Mouse (Mus musculus) intestine, embryonic 14.5 days (tissue): ENCODE data around the gene Eml4. TPM values are rescaled to one million over a fixed set of nuclear protein-coding genes. Genes with fewer than 3 reads are reported as not detected.

ENCODE experiments used
- ATAC-seq: fragments of 200-750 bp; cut with Nextera tagmentation; replicated peaks from 2 replicates; pipeline ENCODE4 v1.8.0; 2017; ENCODE audit warnings: low read depth, moderate number of reproducible peaks, moderate TSS enrichment, moderate library complexity; ENCODE audit not compliant: low FRiP score, low TSS enrichment
- DNase-seq: peaks from one replicate; pipeline ENCODE4 v3.0.0-alpha.2; 2018; ENCODE audit warnings: low spot score
- H3K27ac ChIP-seq: fragments of 300-500 bp; sonication (generic); 2 replicates; pipeline ENCODE4 v1.5.1; 2014; ENCODE audit warnings: low read depth, mild to moderate bottlenecking, control low read depth
- H3K27me3 ChIP-seq: fragments of 300-500 bp; sonication (generic); replicated peaks from 2 replicates; pipeline ENCODE4 v1.6.1; 2014; ENCODE audit warnings: low read length, control low read depth; ENCODE audit not compliant: control insufficient read depth, insufficient read depth
- H3K36me3 ChIP-seq: fragments of 300-500 bp; sonication (generic); 2 replicates; pipeline ENCODE4 v1.6.1; 2014; ENCODE audit warnings: low read length, control low read depth; ENCODE audit not compliant: control insufficient read depth, insufficient read depth
- H3K4me1 ChIP-seq: fragments of 300-500 bp; sonication (generic); replicated peaks from 2 replicates; pipeline ENCODE4 v1.6.1; 2014; ENCODE audit warnings: low read length, control low read depth, mixed read lengths; ENCODE audit not compliant: control insufficient read depth, insufficient read depth
- H3K4me2 ChIP-seq: fragments of 300-500 bp; sonication (generic); 2 replicates; pipeline ENCODE4 v1.6.1; 2014; ENCODE audit warnings: low read length
- H3K4me3 ChIP-seq: fragments of 300-500 bp; sonication (generic); 2 replicates; pipeline ENCODE4 v1.5.1; 2014; ENCODE audit warnings: low read depth, low read length, control low read depth, mixed read lengths
- H3K9ac ChIP-seq: fragments of 300-500 bp; sonication (generic); 2 replicates; pipeline ENCODE4 v1.6.1; 2014; ENCODE audit warnings: mild to moderate bottlenecking, low read length
- H3K9me3 ChIP-seq: fragments of 300-500 bp; sonication (generic); 2 replicates; pipeline ENCODE4 v1.6.1; 2016; ENCODE audit warnings: low read length, control low read depth; ENCODE audit not compliant: control insufficient read depth
- WGBS: fragments of 180-500 bp; shearing (Covaris S2); extraction: QIAGEN DNeasy Blood & Tissue Kit; methylation state at CpG from one replicate; pipeline ENCODE4 v1.1.7; 2014; 5-methylcytosine and 5-hydroxymethylcytosine counted together
- polyA plus RNA-seq: library from polyadenylated mRNA; unstranded; fragments of >200 nt; fragmentation: Nextera tagmentation; extraction: Ambion mirVana; gene quantifications from 2 replicates; pipeline ENCODE4 v1.2.1, GENCODE M21; 2014

Eml4 gene
- 52.5 and 52.9 TPM in 2 replicates for polyA plus RNA-seq

- Histone ChIP-seq H3K9me3 (no peaks in the 10 kb centered on the region), H3K27me3 (no peaks in the 10 kb centered on the region), H3K4me3 (peak within 1 kb of the TSS; percentile 87), H3K4me1 (peaks cover 23% of the 10 kb centered on the region), H3K9ac (peak within 1 kb of the TSS; percentile 90), H3K27ac (peak within 1 kb of the TSS; percentile 92), H3K36me3 (no peaks in the 10 kb centered on the region), H3K4me2 (peak within 1 kb of the TSS; percentile 74)
- WGBS = 2% methylated on average over 56 of the region's 62 CpGs
- ATAC-seq (peak; percentile 95), DNase-seq (peak; percentile 95)
Observed at GRCm38 (mm10) chr17:83350379-83351091, at the start of gene Eml4. Gene Eml4 (plus strand): TSS chr17:83350931.

DNA sequence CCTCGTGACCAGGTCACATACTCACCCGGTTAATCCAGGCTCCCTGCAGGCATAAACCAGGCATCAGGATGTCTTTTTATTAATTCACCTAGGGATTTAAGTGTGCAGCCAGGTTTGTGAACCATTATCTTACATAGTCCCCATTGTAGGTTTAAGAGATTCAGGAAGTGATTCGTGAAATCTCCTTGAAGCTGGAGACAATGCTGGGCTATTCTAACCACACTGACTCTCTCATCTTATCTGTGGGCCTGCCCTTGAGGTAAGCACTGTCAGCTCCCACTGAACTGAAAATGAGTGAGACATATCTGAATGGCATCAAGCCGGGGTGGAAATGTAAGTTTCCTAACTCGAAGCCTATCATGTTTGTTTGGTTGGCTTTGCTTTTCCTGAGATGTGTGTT is 49.3 kb upstream of the Eml4 start:
- Histone ChIP-seq H3K36me3 (no peaks in the 10 kb centered on the region), H3K4me1 (no peaks in the 10 kb centered on the region), H3K4me2 (no peak overlapping the region), H3K4me3 (no peak overlapping the region), H3K27ac (no peak overlapping the region), H3K9ac (no peak overlapping the region), H3K27me3 (no peaks in the 10 kb centered on the region), H3K9me3 (no peaks in the 10 kb centered on the region)
- ATAC-seq (no peak), DNase-seq (no peak)
- WGBS = 82% methylated on average over 5 of the region's 5 CpGs

GRCm38 (mm10) chr17:83304089-83304822 is 46.5 kb upstream of the Eml4 start:
- Histone ChIP-seq H3K4me1 (peaks cover 9% of the 10 kb centered on the region; the same call in 1 of the 2 replicates), H3K9ac (no peak overlapping the region), H3K36me3 (no peaks in the 10 kb centered on the region), H3K4me3 (no peak overlapping the region), H3K4me2 (no peak overlapping the region), H3K27ac (no peak overlapping the region), H3K27me3 (no peaks in the 10 kb centered on the region), H3K9me3 (no peaks in the 10 kb centered on the region)
- WGBS = 82% methylated on average over 7 of the region's 7 CpGs
- ATAC-seq (no peak), DNase-seq (no peak)

- H3K4me1 ChIP-seq = peaks cover 14% of the 10 kb centered on the region
- H3K4me3 ChIP-seq = no peak overlapping the region
- 70% methylated on average over 12 of the region's 12 CpGs for WGBS
- DNase-seq (no peak), ATAC-seq (peak; percentile 29; the same call in 1 of the 2 replicates)
- H3K36me3 ChIP-seq = no peaks in the 10 kb centered on the region
- peak overlapping the region; percentile 59; the same call in 1 of the 2 replicates for H3K27ac ChIP-seq
- H3K4me2 ChIP-seq = no peak overlapping the region
- no peak overlapping the region for H3K9ac ChIP-seq
- H3K9me3 ChIP-seq = no peaks in the 10 kb centered on the region
- H3K27me3 ChIP-seq = no peaks in the 10 kb centered on the region
Observed at GRCm38 (mm10) chr17:83306964-83307640, 43.6 kb upstream of the Eml4 start.

DNA sequence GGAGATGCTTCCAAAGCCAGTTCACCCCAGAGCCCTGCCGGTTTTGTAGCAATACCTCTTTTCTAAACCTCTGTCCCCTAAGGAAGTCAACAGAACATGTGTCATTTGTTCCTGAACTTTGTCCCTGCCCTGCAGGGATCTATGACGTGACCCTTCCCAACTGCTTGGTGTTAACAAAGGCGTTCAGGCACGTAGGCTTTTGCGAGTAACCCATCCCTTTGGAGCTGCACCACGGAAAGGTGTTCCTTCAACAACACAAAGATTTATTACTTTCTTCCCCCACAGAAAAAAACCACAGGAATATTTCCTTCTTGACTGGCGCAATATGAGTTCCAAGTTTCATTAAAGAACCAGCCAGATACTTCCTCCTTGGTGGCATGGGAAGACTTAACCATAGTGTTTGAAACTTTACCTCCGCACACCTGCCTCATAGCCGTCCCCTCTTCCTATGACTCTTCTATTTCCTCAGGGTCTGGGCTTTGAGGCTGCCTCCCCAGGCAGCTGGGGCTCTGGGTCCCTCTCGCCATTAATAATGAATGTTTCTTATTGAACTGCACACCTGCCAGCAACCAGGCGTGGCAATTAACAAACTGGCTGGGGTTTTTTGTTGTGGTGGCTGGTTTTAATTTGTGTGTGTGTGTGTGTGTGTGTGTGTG is 43.0 kb upstream of the Eml4 start:
- H3K27me3 ChIP-seq = no peaks in the 10 kb centered on the region
- peak overlapping the region; percentile 59 for H3K27ac ChIP-seq
- H3K4me3 ChIP-seq = no peak overlapping the region
- H3K9me3 ChIP-seq = no peaks in the 10 kb centered on the region
- H3K4me1 ChIP-seq = peaks cover 21% of the 10 kb centered on the region
- H3K9ac ChIP-seq = no peak overlapping the region
- DNase-seq = no peak
- ATAC-seq = peak; percentile 61; the same call in 1 of the 2 replicates
- no peaks in the 10 kb centered on the region for H3K36me3 ChIP-seq
- WGBS = 74% methylated on average over 11 of the region's 11 CpGs
- no peak overlapping the region for H3K4me2 ChIP-seq

DNA sequence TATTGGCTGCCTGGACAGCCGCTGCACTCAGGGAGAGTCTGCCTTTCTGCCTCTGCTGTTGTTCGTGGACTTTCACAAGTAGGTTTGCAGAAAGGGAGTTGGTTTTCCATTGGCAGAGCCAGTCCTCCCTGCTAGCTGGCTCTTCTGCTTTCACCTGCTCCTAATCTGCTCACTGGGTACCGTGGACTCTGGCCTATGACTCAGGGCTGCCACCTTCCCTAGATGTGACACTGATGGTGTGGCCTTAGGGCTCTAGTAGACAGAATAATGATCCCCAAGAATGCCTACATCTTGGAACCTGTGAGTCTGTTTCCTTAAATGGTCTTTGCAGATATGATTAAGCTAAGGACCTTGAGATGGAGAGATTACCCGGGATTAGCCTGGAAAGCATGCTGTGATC is 42.3 kb upstream of the Eml4 start:
- WGBS = 59% methylated on average over 4 of the region's 4 CpGs
- Histone ChIP-seq H3K4me2 (no peak overlapping the region), H3K27ac (peak overlapping the region; percentile 59), H3K36me3 (no peaks in the 10 kb centered on the region), H3K9me3 (no peaks in the 10 kb centered on the region), H3K27me3 (no peaks in the 10 kb centered on the region), H3K4me1 (peaks cover 28% of the 10 kb centered on the region), H3K4me3 (no peak overlapping the region), H3K9ac (no peak overlapping the region)
- no peak for DNase-seq
- peak; percentile 67 for ATAC-seq

DNA sequence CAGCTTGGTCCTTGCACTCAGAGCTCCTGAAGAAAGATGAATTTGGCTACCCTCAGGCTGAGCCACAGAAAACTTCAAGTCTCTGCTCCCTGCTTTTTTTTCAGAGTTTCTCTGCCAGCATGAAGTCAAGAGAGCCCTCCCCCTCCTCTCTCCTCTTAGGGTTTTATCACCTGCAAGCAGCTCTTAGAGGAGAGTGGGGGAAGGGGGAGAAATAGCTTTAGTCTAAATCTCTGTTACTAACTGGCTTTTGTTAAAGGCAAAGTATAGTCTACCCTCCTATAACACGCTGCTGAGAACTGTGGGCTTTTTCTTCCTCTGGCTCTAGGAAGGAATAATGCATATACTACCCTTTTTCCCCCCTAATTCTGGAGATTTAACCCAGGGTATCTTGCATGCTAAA is 41.5 kb upstream of the Eml4 start:
- no peaks in the 10 kb centered on the region for H3K36me3 ChIP-seq
- H3K27ac ChIP-seq = peak overlapping the region; percentile 59
- H3K4me2 ChIP-seq = no peak overlapping the region; the same call in 1 of the 2 replicates
- ATAC-seq (no peak), DNase-seq (no peak)
- H3K27me3 ChIP-seq = no peaks in the 10 kb centered on the region
- peaks cover 28% of the 10 kb centered on the region for H3K4me1 ChIP-seq
- H3K4me3 ChIP-seq = no peak overlapping the region
- WGBS = 9% methylated on average over 1 of the region's 1 CpGs
- H3K9ac ChIP-seq = no peak overlapping the region
- H3K9me3 ChIP-seq = no peaks in the 10 kb centered on the region

GRCm38 (mm10) chr17:83311806-83312205 is 38.9 kb upstream of the Eml4 start:
- DNase-seq (no peak), ATAC-seq (no peak)
- Histone ChIP-seq H3K27ac (0 out of 2 replicates have a peak overlapping the region, but pooled peaks have one; percentile 47), H3K9me3 (no peaks in the 10 kb centered on the region), H3K27me3 (no peaks in the 10 kb centered on the region), H3K4me2 (no peak overlapping the region), H3K36me3 (no peaks in the 10 kb centered on the region), H3K4me1 (peaks cover 32% of the 10 kb centered on the region), H3K9ac (no peak overlapping the region), H3K4me3 (no peak overlapping the region)
- 83% methylated on average over 5 of the region's 5 CpGs for WGBS
